Mouse (Mus musculus): Measurements from ENCODE around the gene Atxn2.
"Not testable (repeated sequence)": the region's sequence is repeated elsewhere in the genome, so short reads cannot be mapped to it uniquely, and the experiment has no call there.

Gene Atxn2

GRCm38 (mm10) chr5:121835949-121836691, 125.0 kb downstream of the Atxn2 start:
- peak; percentile 83 for DNase-seq (ENCODE audit: low read depth)

DNA sequence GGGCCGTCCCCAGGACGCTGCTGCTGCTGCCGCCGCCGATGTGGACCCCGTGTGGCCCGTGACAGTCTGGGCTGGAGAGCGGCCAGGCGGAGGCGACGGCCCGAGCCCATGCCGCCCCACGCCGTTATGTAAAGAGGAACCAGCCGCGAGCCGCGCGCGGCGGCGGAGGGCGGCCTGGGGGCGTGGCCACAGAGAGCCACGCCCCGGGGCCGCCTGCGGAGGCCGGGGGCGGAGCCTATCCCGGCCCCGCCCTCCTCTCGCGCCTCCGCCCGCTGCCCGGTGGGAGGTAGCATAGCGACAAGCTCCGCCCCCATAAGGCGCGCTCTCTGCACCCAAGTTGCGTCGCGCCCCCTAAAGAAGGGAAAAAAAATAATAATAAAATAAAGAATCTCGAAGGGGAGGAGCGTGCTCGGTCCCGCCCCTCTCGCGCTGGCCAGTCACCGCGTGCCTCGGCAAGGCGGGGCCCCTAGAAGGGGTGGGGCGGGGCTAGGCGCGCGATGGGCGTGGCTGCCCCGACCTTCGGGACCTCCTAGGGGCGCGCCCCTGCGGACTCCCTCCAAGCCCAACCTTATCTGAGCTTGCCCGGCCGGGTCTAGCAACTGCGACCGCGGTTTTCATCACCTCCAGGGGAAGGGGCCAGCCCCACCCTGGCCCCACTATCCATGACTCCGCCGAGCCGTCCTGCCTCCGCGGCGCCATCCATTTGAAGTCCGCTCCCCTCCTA, 125.7 kb downstream of the Atxn2 start:
- peak; percentile 97 for DNase-seq (ENCODE audit: low read depth)

GRCm38 (mm10) chr5:121837441-121838340, 126.6 kb downstream of the Atxn2 start, which contains the start of gene Sh2b3:
TSS of gene Sh2b3 (minus strand) at chr5:121837646.
- DNase-seq (ENCODE audit: low read depth): no peak

GRCm38 (mm10) chr5:121838341-121839127, 127.4 kb downstream of the Atxn2 start:
- DNase-seq (ENCODE audit: low read depth): no peak

GRCm38 (mm10) chr5:121839128-121839473, 128.0 kb downstream of the Atxn2 start:
- no peak for DNase-seq (ENCODE audit: low read depth)

- DNase-seq (ENCODE audit: low read depth): no peak
These were observed 130.4 kb downstream of the Atxn2 start for GRCm38 (mm10) chr5:121841516-121841915.

- DNase-seq (ENCODE audit: low read depth): no peak
These were observed 130.8 kb downstream of the Atxn2 start for GRCm38 (mm10) chr5:121841973-121842372.

DNA sequence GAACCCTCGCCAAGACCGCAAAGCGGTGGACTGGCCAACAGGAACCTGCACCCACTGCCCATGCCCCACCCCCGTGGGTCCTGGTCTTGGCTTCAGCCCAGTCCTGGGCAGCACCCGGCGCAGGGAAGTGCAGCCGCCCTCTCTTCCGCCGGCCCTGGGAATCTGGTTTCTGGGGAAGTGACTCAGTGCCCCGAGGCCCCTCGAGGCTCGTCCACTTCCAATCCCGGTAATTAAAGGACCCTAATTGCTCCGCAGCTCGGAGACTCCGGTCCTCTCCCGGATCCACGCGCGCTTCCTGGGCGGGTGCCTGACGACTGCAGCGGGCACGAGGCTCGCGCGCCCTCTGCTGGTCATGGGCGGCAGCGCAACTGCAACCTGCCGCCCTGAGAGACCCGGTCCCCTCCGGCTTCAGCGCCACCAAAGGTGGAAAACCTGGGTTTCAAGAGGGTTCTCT, 131.6 kb downstream of the Atxn2 start:
- peak; percentile 87 for DNase-seq (ENCODE audit: low read depth)

DNA sequence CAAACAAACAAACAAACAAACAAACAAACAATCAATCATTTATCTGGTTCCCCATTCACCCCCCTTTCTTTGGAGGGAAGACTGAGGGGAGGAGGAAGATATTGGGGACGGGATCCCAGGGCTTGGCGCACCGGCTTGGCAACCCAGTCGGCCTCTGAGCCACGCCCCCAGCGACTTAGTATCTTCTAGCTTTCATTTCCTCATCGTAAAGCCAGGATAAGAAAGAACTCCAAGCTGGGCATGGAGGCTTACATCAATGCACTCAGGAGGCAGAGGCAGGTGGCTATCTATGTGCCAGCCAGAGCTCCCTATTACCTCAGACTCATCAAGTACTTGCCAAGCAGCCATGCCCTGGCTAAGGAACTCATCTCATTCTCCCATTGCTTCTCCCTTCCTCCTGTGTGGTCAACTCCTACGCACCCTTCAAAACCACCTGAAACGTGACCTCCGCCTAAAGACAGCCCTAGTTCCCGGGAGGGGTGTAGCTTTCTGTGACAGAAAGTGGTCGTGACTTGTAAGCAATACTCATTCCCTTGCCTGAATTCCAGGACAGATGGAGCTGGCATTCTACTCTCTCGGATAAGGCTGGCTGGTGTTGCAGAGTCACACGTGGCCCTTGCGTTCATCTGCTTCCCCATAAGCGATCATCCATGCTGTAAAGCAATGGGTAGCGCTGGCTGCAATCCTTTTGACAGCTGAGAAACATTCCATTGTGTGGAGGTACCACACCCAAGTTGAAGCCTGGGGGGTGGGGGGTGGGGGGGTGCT, 132.2 kb downstream of the Atxn2 start:
- DNase-seq (ENCODE audit: low read depth): no peak

- DNase-seq (ENCODE audit: low read depth): no peak
These were observed 134.2 kb downstream of the Atxn2 start for GRCm38 (mm10) chr5:121845361-121845760.

DNA sequence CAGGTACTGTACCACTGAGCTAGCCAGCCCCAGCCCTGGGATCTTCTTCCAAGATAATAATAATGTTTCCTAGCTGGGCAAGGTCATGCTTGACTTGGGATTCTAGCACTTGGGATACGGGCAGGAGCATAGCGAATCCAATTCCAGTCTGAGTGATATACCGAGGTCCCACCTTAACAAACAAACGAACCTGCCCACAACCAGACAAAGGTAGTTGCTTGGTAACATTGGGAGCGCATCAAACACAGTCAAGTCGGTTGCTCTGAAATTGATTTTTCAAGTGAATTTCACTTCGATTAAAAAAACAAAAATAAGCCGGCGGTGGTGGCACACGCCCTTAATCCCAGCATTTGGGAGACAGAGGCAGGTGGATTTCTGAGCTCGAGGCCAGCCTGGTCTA, 135.2 kb downstream of the Atxn2 start:
- no peak for DNase-seq (ENCODE audit: low read depth)

DNA sequence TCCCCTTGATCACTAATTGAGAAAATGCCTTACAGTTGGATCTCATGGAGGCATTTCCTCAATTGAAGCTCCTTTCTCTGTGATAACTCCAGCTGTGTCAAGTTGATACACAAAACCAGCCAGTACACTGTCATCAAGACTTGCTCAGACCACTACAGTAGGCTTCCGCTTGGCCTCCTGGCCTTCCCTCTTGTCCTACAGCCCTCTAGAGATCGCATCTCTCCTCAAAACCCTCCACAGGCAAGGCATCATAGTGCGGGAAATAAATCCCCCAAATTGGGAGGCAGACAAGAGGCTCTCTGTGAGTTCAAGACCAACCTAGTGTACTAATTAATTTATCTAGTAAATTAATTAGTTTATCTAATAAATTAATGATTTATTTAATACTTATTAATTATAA, 136.1 kb downstream of the Atxn2 start:
- DNase-seq (ENCODE audit: low read depth): not testable (repeated sequence)

DNA sequence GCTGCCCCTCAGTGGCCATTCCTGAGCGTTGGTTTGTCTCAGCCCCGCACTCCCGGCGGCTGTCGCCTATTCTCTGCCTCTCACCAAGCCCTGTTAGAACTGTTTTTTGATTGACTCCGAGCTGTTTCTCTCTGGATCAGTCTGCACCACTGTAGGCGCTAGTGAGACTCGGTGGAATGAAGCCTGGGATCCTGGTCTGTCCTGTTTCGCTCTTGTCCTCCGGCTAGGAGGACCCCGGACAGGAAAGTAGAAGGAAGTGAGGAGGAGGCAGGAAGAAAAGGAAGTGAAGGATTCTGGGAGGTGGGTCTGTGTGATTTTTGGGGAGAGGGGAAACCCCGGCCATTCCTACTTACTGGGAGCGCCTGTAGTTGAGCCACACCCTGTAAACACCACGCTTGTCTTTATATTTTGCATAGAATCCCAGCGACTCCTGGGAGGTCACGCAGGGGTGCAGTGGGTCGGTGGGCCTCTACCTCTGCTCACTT, 136.9 kb downstream of the Atxn2 start:
- peak; percentile 82 for DNase-seq (ENCODE audit: low read depth)

- peak; percentile 95 for DNase-seq (ENCODE audit: low read depth)
These were observed 137.6 kb downstream of the Atxn2 start, which contains the start of gene Pheta1 for GRCm38 (mm10) chr5:121848743-121849142. TSS of gene Pheta1 (plus strand) at chr5:121848984.

- DNase-seq (ENCODE audit: low read depth): no peak
These were observed 138.6 kb downstream of the Atxn2 start for GRCm38 (mm10) chr5:121849478-121850349.

DNA sequence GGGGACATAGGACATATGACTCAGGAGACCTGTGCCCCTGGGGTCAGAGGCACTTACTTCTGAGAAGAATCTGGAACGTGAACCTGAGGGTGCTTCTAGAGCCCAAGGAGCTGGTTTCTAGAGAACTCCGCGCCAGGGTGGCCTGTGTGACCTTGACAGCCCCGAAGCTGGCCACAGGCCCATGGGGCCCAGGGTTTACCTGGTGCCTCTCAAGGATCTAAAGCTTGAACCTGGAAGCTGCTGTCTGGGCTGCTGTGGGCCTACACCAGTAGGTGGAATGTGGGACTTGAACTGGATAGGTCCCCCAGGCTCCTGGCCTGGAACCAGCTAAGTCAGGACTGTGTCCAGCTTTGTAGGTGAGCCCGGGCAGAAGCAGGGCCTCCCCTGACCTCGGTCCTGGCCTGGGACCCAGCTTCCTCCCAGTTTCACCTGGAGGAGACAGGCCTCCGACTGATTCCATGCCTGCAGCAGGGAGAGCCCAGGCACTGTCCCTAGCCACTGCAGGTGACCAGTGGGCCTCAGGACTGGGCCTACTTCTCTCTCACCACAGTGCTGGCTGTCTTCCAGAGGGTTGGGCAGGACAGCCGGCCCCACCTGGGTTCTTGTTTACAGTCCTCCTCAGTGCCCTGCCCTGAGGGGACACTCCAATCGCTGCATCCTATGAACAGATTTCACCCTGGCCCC, 142.4 kb downstream of the Atxn2 start:
- no peak for DNase-seq (ENCODE audit: low read depth)

DNA sequence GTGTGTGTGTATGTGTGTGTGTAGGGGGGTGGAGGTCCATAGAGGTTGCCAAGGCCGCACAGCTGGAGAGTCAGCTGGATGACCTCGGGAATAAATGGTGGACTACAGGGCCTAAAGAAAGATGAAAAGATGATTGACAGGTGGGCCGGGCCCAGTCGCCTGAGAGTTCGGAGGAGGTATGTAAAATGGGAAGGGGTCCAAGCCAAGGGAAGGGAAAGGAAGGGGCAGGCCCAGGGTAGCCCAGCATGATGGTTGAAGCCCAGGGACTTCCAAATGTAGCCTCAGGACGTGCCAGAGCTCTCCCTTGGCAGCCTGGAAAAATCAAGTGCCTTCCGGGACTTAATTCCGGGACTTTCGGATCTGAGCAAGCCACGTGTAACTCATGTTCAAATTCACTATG, 143.6 kb downstream of the Atxn2 start:
- DNase-seq (ENCODE audit: low read depth): no peak

DNA sequence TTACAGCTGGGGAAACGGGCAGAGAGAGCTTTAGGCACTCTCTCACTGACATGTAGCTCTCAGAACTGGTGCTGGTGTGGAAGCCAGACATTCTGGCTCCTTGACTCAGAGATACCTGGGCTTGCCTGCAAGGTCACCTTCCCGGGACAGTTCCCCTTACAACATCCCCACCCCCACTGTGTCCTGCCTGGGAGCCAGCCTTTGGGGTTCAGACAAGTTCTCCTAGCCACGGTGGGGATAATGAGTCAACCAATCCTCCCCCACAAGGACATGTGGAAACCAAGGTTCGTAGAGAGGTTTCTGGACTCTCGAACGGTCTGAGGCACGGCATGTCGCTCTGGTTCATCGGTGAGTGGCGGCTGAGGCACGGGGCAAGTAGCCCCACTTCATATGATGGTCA, 145.6 kb downstream of the Atxn2 start:
- no peak for DNase-seq (ENCODE audit: low read depth)

GRCm38 (mm10) chr5:121858427-121858826, 147.3 kb downstream of the Atxn2 start:
- no peak for DNase-seq (ENCODE audit: low read depth)

Measured in NIH3T3 (cell line).